Mouse (Mus musculus): Measurements from ENCODE around the gene Kcnh8.

GRCm38 (mm10) chr17:52600882-52601371, 1.6 kb upstream of the Kcnh8 start:
- TF ChIP-seq CTCF (IDR thresholded peaks at IDR 0.05; ENCODE audit: control insufficient read depth, insufficient read depth, insufficient replicate concordance, low read depth, low read length) = no peak
- no peak for TF ChIP-seq POLR2A (IDR thresholded peaks at IDR 0.05; ENCODE audit: control insufficient read depth, low read depth, low read length)

Measured in testis, adult 2 months (tissue).